Mouse (Mus musculus) cerebellum, postnatal 36 days (tissue): ENCODE data around the gene Sertad2.

Experiments used
- DNase-seq, 2 experiments: peaks; one replicate each; pipeline ENCODE4 v3.0.0; 2021 to 2022; ENCODE audit warnings: mixed read lengths in 2 of 2

Sertad2 gene

DNA sequence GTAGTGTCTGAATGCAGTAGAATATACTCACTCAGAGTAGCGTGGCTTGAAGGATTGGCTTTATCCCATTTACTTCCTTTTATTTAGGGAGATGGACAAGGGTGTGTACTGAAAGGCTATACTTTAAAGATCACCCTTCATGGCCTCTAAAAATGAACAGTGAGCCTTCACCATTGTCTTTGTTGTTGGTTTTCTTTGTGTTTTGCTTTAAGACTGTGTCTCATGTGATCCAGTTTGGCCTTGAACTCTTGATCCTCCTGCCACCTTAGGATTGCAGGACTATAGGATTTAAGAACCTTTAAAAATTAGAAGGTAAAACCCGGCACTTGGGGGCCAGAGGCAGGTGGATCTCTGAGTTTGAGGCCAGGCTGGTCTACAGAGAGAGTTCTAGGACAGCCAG lies 6.4 kb downstream of the Sertad2 start:
- DNase-seq: no peak

DNA sequence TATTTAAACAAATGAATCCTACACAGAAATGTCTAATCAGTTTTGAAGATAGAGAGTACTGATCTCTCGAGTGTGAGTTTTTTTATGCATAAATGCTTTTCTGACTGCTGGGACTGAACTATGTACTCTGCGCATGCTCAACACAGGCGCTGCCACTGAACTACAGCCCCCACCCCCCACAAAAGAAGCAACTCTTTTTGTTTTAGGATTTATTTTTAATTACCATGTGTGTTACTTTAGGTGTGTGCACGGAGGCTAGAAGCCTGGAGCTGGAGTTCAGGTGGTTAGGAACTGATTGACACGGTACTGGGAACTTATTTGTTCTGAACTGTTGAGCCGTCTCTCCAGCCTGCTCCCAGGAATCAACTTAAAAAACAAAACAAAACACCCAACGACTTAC lies 7.1 kb downstream of the Sertad2 start:
- DNase-seq: no peak

GRCm38 (mm10) chr11:20552059-20552458 lies 9.0 kb downstream of the Sertad2 start:
- no peak for DNase-seq

GRCm38 (mm10) chr11:20552758-20553673 lies 10.0 kb downstream of the Sertad2 start:
- DNase-seq: no peak

DNA sequence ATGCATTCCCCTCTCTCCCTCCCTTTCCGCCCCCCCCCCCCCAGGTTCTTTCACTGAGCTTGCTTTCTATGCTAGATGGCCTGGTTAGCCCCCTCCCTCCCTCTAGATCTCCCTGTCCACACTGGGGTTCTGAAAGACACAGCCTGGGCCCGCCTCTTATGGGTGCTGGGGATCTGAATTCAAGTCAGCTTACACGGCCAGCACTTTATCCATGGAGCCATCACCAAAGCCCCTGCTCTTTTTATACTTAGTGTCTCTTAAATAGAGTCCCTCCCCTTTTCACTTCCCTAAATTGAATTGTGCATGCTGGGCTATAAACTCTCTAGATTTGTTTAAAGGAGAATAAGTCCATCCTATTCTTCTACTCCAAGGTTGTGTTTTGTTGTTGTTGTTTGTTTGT lies 12.6 kb downstream of the Sertad2 start:
- DNase-seq: no peak

- no peak for DNase-seq
Observed at GRCm38 (mm10) chr11:20556163-20556911, 13.3 kb downstream of the Sertad2 start.

- DNase-seq: no peak
Observed at GRCm38 (mm10) chr11:20559236-20559950, 16.3 kb downstream of the Sertad2 start.

- DNase-seq: no peak
Observed at GRCm38 (mm10) chr11:20559951-20560642, 17.0 kb downstream of the Sertad2 start.

DNA sequence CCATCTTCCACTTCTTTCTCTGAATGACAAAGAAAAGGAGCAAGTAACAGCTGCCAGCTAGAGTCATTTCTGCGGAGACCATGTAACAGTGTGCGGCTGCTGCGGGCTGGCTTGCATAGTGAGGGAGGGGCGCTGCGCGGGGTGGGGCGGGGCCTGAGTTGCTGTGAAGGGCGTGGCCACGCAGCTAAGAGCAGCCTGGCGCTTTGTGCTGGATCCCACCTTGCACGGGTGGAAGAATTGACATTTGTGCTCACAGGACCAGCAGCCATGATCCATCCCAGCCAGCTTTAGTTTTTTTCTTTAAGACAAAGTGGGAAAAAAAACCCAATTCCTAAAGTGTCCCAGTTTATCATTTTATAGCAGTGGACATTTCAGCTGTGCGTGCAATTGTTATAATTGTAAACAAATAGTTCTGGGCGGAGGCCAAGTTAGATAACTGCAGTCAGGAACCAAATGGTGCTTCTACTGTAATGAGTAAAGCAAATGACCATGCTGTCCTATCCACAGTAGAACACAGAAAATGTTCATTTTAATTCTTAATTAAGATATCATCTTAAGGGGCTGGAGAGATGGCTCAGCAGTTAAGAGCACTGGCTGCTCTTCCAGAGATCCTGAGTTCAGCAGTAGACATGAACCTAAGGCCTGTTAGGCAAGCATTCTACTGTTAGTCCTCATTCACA lies 18.4 kb downstream of the Sertad2 start:
- peak; percentile 40 to 59 for DNase-seq

DNA sequence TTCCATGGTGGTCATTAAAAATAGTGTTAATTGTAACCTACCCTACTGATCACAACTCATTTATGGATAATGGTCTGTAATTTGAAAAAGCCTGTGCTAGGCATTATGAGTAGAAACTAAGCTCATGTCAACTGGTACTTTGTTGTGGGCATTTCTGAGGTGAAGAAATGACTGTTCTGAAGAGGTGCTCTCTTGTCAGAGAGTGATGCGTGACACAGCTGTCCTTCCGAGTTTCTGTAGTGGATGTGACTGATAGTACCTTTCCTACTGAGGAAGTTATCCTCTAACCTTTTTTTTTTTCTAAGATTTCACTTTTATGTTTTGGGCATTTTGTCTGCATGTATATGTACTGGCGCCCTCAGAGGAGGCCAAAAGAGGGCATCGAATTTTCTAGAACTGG lies 22.0 kb downstream of the Sertad2 start:
- no peak for DNase-seq

DNA sequence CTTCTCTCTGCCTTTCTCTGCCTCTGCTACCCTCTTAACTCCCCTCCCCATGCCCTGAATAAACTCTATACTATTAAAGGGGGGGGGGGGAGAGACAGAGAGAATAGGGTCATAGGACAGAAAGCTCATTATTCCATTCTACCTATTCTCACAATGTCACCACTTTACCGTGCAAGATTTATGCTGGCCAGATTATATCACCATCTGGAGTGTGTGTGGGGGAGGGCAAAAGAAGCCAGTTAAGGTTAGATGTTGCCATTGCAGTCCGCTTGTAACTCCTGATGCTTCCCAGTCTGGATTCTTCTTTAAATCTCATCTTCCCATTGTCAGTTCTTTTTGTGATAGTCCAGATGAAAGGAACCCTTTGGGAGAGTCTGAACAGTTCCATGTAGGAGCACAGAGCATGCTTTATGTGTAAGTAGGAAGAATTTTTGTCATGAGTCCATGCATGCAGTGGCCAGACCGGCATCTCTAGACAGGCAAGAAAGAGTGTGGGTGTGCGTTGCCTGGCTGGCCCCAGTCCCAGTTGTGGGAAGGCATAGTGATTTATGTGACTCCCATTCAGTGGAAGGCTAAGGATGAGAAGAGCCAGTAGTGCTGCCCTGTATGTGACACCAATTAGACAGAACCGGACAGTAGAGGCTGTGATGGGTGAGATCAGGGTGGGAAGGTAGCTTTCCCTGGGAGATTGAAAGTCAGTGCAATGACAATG lies 28.8 kb downstream of the Sertad2 start:
- peak in 1 of 2 experiments; percentile 11 for DNase-seq

- DNase-seq: no peak
Observed at GRCm38 (mm10) chr11:20576046-20576635, 33.1 kb downstream of the Sertad2 start.

DNA sequence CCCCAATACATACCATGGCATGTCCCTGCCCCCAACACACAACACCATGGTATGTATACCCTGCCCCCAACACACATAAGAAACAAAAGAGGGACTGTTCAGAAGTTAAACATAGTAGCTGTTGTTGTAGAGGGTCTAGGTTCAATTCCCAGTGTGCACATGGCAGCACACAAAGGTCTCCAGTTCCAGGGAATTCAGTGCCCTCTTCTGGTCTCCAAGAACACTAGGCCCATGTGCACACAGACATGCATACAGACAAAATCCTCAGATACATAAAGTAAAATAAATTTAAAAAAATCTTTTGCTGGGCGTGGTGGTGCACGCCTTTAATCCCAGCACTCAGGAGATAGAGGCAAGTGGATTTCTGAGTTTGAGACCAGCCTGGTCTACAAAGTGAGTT lies 39.7 kb downstream of the Sertad2 start:
- no peak for DNase-seq

DNA sequence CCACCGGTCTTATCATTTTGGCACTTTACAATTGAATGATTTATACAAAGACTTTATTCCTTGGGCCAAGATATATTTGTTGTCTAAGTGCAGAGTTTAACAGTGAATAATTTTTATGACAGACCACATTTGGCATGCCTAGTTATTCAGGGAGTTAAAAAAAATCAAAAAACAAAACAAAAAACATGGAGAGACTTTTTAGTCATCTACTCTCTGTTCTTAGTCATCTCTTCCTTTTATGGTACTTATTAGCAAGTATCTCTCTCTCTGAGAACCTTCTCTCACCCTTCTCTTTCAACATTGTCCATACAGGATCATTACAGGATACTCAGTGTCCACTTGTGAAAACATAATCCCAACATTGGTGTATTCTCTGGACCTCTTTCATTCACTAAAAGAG lies 42.2 kb downstream of the Sertad2 start:
- no peak for DNase-seq

- no peak for DNase-seq
Observed at GRCm38 (mm10) chr11:20586180-20586579, 43.1 kb downstream of the Sertad2 start.

DNA sequence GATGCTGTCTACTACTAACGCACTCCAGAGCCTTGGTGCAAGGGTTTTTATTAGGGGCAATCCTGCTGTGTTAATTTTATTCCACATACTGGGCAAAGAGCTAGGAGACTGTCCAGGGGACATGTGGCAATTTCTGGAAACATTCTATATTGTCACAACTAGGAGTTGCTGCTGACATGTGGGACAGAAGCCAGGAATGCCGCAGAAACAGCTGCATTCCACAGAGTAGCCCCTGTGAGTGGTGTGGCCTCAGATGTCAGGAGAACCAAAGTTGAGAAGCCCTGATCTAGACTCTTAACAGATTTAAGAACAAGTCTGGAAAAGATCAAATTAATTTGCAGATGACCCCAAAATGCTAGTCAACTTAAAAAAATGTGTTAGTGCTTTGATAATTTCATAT lies 46.3 kb downstream of the Sertad2 start:
- no peak for DNase-seq

DNA sequence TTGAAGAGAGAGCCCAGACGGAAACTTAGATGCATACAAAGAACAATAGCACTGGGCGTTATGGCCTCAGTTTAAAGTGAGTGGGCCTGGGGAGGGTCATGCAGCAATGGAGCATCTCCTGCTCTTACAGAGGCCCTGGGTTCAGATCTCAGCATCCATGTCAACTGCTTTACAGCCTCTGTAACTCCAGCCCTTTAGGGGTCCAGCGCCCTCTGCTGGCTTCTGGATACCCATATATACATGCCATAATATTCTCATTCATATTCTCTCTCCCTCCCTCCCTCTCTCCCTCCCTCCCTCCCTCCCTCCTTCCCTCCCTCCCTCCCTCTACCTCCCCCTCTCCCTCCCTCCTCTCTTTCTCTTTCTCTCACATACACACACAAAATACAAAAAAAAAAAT lies 49.0 kb downstream of the Sertad2 start:
- DNase-seq: no peak

DNA sequence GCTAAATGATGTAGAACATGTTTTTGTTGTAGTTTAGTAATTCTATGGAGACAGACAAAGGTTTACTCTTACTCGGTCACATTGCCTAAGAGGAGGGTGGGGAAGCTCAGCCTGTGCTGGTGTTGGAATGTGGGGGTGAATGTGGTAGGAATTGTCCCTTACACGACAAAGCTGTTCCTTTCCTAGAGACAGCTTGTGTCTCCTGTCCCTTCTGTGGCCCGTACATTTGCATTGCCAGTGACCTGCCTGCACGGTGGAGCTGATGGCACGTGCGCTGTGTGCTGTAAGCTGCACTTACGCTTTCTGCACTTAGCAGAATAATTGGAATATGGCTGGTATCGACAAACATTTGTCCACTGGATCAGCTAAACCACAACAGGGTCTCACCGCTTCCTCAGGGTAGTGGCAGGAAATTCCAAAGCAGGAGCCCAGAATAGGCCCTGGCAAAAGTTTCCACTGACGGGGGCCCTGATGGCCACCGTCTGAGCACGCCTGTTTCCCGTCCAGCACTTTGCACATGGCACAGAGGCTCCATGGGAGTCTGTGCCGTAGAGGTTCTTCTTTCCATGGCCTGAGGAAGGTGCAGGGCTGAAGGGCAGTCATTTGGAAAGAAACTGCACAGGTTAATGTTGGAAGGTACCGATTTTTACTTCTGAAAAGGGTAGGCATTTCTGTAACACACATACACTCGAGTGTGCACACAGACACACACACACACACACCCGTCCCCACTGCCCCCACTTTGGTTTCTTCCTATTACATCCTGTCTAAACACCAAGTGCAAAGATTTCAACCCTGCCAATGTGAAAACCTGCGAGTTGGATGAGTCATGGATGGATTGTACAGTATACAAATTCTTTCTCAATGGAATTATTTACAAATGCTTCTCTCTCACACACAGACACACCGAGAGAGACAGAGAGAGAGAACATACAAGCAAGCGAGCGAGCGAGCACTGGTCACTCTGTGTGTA lies 51.5 kb downstream of the Sertad2 start:
- DNase-seq: no peak

DNA sequence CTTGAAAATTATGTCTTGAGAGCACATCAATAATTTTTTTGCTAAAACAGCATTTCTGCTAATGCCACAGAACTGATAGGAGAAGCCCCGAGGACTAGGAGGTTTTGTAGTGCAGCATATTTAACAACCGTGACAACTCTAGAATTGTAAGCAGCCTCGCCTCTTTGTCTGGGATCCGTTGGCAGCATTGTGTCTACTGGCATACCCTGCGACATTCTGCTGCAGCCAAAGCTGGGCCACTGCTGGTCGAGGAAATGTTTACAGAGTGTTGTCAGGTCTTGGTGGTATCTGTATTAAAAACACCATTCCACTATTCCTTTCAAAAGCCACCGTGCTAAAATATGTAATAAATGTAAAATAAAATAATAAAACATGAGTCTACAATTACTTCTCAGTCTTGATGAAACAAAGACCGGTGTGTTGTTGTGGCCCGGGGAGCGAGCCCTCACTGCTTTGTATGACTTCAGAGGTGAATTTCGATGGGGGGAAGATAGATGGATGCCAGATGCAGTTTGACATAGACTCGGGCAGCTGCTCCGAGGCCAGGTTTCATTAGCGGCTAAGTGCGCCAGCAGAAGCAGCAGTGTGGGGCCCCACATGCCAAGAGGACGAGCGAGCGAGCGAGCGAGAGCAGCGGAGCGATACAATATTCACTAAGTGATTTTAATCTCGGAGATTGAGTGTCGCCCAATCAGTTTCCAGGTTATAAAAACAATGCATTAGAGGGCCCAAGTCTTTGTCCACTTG lies 60.2 kb downstream of the Sertad2 start:
- peak; percentile 19 to 30 for DNase-seq
